Mouse (Mus musculus) megakaryocyte, embryonic 14.5 days (primary cell): ENCODE measurements around the gene Fbxo39.

Experiments
- FLI1 ChIP-seq: IDR thresholded peaks from 2 replicates; pipeline ENCODE4 v1.6.1; 2012; ENCODE audit warnings: low read length, inconsistent platforms, mixed read lengths
- GATA1 ChIP-seq: IDR thresholded peaks from 3 replicates; pipeline ENCODE4 v1.6.1; 2012; ENCODE audit warnings: mixed read lengths, low read length, inconsistent platforms, borderline replicate concordance

DNA sequence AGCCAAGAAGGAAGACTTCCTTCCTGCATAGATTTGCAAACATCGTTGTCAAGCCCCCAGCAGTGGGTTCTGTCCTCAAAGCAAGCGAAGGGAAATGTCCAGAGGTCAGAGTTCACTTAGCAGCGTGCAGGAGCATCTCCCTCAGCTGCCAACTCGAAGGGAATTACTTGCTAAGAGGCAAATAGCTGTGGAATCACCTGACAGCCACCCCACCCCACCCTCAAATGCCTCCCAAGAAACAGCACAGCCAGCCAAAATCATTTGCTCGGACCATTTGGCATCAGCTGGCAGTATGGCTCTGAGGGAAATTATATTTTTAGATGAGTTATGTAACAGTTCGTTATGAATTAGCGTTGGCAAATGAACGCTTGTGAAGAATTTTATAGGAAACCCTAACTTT lies 34.8 kb downstream of the Fbxo39 start:
- no peak for TF ChIP-seq GATA1
- TF ChIP-seq FLI1 = no peak
